Mouse (Mus musculus): Measurements from ENCODE around the gene Ccdc62. TPM values are rescaled to one million over a fixed set of nuclear protein-coding genes. Genes with fewer than 3 reads are reported as not detected.

Ccdc62 gene
- total and polyA plus RNA-seq, 3 experiments, result 7.5 to 13.4 TPM; not detected in 1

GRCm38 (mm10) chr5:123890312-123890711, 40.2 kb upstream of the Ccdc62 start:
- TF ChIP-seq ZMIZ1 (IDR thresholded peaks at IDR 0.05; ENCODE audit: low read depth, low read length) (no peak), CTCF (IDR thresholded peaks at IDR 0.05 in 2 of 3, conservative IDR thresholded peaks at IDR 0.05 in 1 of 3; ENCODE audit: control insufficient read depth in 1 of 3, insufficient read depth in 1 of 3, low read depth in 2 of 3, low read length in 3 of 3, poor library complexity in 1 of 3, severe bottlenecking in 1 of 3) (no peak), USF1 (IDR thresholded peaks at IDR 0.05; ENCODE audit: low read depth, low read length) (no peak), POLR2A (IDR thresholded peaks at IDR 0.05; ENCODE audit: control insufficient read depth in 1 of 2, insufficient read depth in 1 of 2, low read depth in 1 of 2, low read length in 2 of 2, poor library complexity in 1 of 2) (no peak), ZKSCAN1 (IDR thresholded peaks at IDR 0.05; ENCODE audit: low read depth, low read length) (no peak), TBP (IDR thresholded peaks at IDR 0.05; ENCODE audit: low read depth, low read length) (peak; percentile 67)
- H3K36me3 ChIP-seq (ENCODE audit: control insufficient read depth in 1 of 2, insufficient read depth in 2 of 2, low read length in 2 of 2), result no peaks in the 10 kb centered on the region; a peak in 1 of 4 replicates
- H3K27ac ChIP-seq (ENCODE audit: control insufficient read depth, low read depth, low read length), result no peak overlapping the region
- H3K9me3 ChIP-seq (replicated peaks; ENCODE audit: insufficient read depth, low read length), result no peaks in the 10 kb centered on the region
- no peak for DNase-seq (ENCODE audit: low read depth, low spot score)
- H3K4me1 ChIP-seq (ENCODE audit: control insufficient read depth in 1 of 2, insufficient read depth in 2 of 2, low read length in 2 of 2), result peaks cover 0 to 2% of the 10 kb centered on the region in 2 experiments; a peak in 1 of 4 replicates
- no peak overlapping the region for H3K4me3 ChIP-seq (ENCODE audit: control insufficient read depth in 1 of 2, insufficient read depth in 1 of 2, low read depth in 2 of 2, low read length in 2 of 2)
- no peak overlapping the region for H3K9ac ChIP-seq (ENCODE audit: control insufficient read depth, low read depth, low read length, poor library complexity, severe bottlenecking)
- H3K79me2 ChIP-seq (ENCODE audit: control insufficient read depth, insufficient read depth, low read length, poor library complexity), result no peaks in the 10 kb centered on the region
- no peaks in the 10 kb centered on the region for H3K27me3 ChIP-seq (ENCODE audit: control insufficient read depth in 1 of 2, insufficient read depth in 2 of 2, low read length in 2 of 2)

DNA sequence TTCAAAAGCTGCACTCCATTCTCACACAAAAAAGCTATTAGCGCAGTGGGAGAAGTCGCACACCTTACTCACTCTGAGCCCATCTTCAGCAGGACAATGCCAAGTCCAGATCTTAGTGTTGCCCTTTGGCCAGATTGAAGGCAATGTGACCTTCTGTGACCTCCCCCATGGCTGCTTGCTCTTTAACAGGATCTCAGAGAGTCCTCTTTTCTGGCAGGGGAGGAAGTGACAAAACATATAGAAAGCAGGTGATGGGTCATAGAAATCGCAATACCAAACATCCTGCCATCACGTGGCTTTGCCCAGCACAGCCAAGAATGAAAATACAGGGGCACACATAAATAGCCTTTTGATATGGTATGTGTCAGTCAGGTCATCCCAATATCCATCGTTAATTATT, 39.5 kb upstream of the Ccdc62 start:
- H3K4me1 ChIP-seq (ENCODE audit: control insufficient read depth in 1 of 2, insufficient read depth in 2 of 2, low read length in 2 of 2), result peaks cover 2 to 4% of the 10 kb centered on the region in 2 experiments; a peak in 1 of 4 replicates
- TF ChIP-seq E2F4 (IDR thresholded peaks at IDR 0.05; ENCODE audit: borderline replicate concordance, low read depth, low read length), result no peak
- no peak for TF ChIP-seq MXI1 (IDR thresholded peaks at IDR 0.05; ENCODE audit: low read depth, low read length)
- no peak for TF ChIP-seq ETS1 (IDR thresholded peaks at IDR 0.05; ENCODE audit: low read depth, low read length)
- TF ChIP-seq POLR2AphosphoS5 (IDR thresholded peaks at IDR 0.05; ENCODE audit: borderline replicate concordance, low read depth, low read length), result no peak
- no peak for TF ChIP-seq ZKSCAN1 (IDR thresholded peaks at IDR 0.05; ENCODE audit: low read depth, low read length)
- no peak for TF ChIP-seq TCF12 (IDR thresholded peaks at IDR 0.05; ENCODE audit: low read depth, low read length)
- no peak for TF ChIP-seq RAD21 (IDR thresholded peaks at IDR 0.05; ENCODE audit: low read depth, low read length)
- TF ChIP-seq CHD2 (IDR thresholded peaks at IDR 0.05; ENCODE audit: low read length), result no peak
- no peak for TF ChIP-seq JUND (IDR thresholded peaks at IDR 0.05; ENCODE audit: low read depth, low read length)
- TF ChIP-seq HCFC1 (IDR thresholded peaks at IDR 0.05; ENCODE audit: low read depth, low read length), result no peak
- TF ChIP-seq MAZ (IDR thresholded peaks at IDR 0.05; ENCODE audit: low read depth, low read length), result no peak
- no peak for TF ChIP-seq CTCF (IDR thresholded peaks at IDR 0.05 in 2 of 3, conservative IDR thresholded peaks at IDR 0.05 in 1 of 3; ENCODE audit: control insufficient read depth in 1 of 3, insufficient read depth in 1 of 3, low read depth in 2 of 3, low read length in 3 of 3, poor library complexity in 1 of 3, severe bottlenecking in 1 of 3)
- TF ChIP-seq POLR2A (IDR thresholded peaks at IDR 0.05; ENCODE audit: control insufficient read depth in 1 of 2, insufficient read depth in 1 of 2, low read depth in 1 of 2, low read length in 2 of 2, poor library complexity in 1 of 2), result no peak
- TF ChIP-seq POLR2AphosphoS2 (IDR thresholded peaks at IDR 0.05; ENCODE audit: low read length), result no peak
- no peak for TF ChIP-seq MAFK (IDR thresholded peaks at IDR 0.05; ENCODE audit: borderline replicate concordance, low read depth, low read length)
- no peak for TF ChIP-seq MYB (IDR thresholded peaks at IDR 0.05; ENCODE audit: low read depth, low read length)
- no peak for DNase-seq (ENCODE audit: low read depth, low spot score)
- no peak overlapping the region for H3K4me3 ChIP-seq (ENCODE audit: control insufficient read depth in 1 of 2, insufficient read depth in 1 of 2, low read depth in 2 of 2, low read length in 2 of 2)
- H3K9me3 ChIP-seq (replicated peaks; ENCODE audit: insufficient read depth, low read length), result no peaks in the 10 kb centered on the region
- H3K27me3 ChIP-seq (ENCODE audit: control insufficient read depth in 1 of 2, insufficient read depth in 2 of 2, low read length in 2 of 2), result no peaks in the 10 kb centered on the region
- no peaks in the 10 kb centered on the region for H3K79me2 ChIP-seq (ENCODE audit: control insufficient read depth, insufficient read depth, low read length, poor library complexity)
- peaks cover 0 to 2% of the 10 kb centered on the region in 2 experiments; a peak in 2 of 4 replicates for H3K36me3 ChIP-seq (ENCODE audit: control insufficient read depth in 1 of 2, insufficient read depth in 2 of 2, low read length in 2 of 2)
- H3K27ac ChIP-seq (ENCODE audit: control insufficient read depth, low read depth, low read length), result no peak overlapping the region
- H3K9ac ChIP-seq (ENCODE audit: control insufficient read depth, low read depth, low read length, poor library complexity, severe bottlenecking), result no peak overlapping the region

Data from MEL (cell line).